Mouse (Mus musculus) spleen, postnatal 4 days (tissue): ENCODE results near the gene Hmgb1.

ENCODE experiments used
- DNase-seq, 2 experiments: peaks; one replicate each; pipeline ENCODE4 v3.0.0; 2022; ENCODE audit warnings: low spot score in 2 of 2

Hmgb1 gene

DNA sequence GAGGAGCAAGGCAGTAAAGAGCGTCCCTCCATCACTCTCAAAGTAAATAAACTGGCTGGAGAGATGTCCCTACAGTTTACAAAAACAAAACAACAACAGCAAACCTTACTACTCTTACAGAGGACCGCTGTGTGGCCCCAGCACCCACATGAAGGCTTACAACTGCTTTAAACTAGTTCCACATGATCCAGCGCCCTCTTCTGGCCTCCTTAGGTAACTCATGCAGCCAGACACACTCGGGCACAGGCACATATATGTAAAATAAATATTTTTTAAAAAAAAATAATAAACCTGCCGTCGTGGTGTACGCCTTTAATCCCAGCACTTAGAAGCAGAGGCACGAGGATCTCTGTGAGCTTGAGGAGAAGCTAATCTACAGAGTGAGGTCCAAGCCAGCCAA lies 156.9 kb downstream of the Hmgb1 start:
- DNase-seq = no peak

DNA sequence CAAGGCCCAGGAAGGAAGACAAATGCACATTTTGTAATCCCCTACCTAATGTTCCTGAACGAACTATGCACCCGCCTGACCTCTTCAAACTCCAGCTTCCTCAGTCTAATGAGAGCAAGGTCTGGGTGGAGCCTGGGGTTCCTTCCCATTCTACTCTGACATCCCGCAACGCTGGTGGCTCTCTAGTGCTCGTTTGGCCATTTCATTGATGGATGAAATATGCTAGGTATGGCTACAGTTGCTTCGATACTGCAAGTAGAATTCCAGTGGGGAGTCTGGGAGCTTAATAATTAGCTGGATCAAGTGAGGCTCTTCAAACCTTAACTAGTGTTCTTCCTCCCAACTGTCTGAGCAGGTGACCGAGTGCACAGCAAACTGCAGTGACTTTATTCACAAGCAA lies 163.2 kb downstream of the Hmgb1 start:
- no peak for DNase-seq

DNA sequence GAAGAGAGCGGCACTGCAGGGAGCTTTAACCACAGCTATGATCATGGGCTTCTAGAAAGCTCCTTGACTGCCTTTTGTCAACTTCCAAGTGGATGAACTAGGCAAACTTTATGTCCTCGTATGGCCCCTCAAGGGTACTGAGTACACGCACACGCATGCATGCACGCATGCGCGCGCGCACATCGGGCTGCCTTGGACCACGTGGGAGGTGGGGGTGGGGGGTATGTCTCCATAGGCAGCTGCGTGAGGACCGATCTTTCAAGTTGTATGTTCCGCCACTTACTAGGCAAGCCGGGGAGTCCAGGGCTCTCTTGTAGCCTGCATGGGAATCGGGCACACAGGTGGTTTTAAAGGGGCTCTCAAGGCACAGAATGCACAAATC lies 163.6 kb downstream of the Hmgb1 start:
- DNase-seq = no peak

DNA sequence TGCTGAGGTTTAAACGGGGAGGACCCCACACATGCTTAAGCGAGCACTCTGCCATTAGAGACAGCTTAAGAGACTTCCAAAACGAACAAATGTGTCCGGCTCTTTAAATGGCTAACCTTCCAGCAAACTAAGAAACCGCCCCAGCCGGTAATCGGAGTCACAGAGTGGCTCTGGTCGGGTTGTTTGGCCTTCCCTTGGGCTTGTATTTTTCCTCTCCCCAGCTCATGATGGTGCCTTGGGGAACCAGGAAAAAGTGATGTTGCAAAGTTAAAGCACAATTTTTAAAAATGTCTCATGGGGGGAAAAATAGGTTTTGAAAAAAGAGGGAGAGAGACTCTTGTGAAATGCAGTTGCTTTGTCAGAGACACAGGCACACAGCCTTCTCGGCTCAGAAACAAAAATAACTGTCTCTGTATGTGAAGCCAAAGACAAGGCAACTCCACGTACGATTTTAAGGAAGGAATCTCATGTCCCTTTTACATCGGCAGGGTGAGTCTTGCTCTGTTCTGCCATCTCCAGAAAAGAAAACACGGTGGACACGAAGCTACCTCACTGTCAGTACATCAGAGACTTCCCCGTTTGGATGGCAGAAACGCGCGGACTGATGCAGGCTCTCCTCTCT lies 164.1 kb downstream of the Hmgb1 start:
- DNase-seq = no peak

DNA sequence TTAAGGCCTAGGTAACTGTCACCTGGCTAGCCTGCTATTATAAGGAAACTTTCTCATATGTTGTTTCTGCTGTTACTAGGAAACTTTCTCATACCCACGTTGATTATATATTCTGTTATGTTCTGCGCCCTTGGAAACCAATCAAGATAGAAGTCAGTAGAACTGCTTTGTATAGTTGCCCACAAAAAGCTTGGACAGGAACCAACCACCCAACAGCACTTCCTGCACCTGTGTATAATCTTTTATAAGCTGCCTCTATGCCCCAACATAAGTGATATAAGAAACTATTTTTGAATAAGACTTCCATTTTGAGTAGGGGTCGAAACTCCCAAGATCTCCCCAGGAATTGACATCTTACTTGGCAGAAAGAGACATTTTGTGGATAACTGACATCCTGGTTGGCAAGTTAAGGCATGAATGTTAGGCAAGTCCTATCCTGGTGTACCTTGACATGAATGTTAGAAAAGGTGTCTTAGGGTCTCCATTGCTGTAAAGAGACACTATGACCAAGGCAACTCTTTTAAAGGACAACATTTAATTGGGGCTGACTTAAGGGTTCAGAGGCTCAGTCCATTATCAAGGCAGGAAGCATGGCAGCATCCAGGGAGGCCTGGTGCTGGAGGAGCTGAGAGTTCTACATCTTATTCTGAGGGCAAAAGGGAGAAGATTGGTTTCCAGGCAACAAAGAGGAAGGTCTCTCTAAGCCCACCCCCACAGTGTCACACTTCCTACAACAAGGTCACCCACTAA lies 166.4 kb downstream of the Hmgb1 start:
- DNase-seq = no peak

DNA sequence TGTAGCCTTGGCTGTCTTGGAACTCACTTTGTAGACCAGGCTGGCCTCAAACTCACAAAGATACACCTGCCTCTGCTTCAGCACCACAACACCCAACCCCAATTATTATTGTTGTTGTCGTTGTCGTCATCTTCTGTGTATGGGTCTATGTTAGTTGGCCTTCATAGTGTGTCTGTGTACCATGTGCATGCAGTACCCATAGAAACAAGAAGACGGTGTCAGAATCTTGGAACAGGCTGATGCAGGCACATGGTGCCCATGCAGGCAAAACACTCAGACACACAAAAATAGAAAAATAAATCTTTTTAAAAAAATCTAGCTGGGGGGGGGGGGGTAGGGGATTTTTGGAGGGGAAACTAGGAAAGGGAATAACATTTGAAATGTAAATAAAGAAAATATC lies 167.1 kb downstream of the Hmgb1 start:
- no peak for DNase-seq

DNA sequence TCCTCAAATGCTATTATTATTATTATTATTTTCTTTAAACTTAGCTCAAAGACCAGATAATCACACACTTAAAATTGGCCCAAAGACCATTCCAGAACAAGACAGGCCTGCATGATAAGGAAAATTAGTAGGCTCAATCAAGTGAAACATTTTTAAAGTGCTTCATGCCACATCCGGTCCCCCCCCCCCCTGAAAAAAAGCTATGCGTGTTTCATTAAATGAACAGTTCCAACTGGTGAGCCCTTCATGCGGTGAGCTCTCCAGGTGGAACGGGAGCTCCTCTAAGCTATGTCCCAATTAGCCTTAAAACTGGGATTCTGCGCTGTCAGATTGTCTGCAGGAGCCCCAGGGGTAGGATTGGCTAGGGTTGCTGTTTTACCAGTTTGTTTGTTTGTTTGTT lies 168.0 kb downstream of the Hmgb1 start:
- no peak for DNase-seq

DNA sequence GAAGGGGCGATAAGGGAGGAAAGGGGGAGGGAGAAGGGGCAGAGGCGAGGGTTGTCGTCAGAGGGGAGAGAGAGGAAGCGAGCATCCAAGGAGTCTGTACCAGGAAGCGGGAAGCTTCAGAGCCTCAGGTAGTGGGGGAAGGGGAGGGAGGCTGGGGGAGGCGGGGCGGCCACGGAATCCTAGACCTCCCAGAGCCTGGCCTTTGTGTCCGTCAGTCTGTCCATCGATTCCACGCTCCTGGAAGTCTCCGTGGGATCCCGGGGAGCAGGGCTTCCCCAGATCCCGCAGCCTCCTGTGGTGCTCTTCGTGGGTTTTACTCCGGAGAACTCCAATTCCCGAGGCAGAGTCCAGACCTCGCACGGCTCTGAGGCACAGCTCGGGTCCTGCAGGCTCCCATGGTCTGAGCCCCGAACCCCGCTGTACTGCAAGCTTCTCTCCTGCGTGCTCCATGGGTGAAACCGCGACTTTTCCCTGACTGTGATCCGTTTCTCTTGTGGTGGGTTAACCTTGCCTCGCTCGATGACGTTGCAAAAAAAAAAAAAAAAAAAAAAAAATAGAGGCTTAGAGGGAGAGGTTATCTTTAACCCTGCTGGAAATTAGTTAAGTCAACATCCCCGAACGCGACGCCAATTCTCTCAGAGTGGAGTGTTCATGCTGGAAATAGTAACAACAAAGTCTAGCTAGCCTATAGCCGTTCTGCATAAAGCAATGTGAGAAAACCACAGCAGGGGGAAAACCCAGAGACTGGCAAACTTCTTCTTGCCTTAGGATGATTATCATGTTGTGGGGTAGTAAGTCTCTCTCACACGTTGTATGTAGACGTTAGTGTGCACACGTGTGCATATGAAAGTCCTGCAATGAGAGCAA lies 168.7 kb downstream of the Hmgb1 start:
- DNase-seq = no peak

DNA sequence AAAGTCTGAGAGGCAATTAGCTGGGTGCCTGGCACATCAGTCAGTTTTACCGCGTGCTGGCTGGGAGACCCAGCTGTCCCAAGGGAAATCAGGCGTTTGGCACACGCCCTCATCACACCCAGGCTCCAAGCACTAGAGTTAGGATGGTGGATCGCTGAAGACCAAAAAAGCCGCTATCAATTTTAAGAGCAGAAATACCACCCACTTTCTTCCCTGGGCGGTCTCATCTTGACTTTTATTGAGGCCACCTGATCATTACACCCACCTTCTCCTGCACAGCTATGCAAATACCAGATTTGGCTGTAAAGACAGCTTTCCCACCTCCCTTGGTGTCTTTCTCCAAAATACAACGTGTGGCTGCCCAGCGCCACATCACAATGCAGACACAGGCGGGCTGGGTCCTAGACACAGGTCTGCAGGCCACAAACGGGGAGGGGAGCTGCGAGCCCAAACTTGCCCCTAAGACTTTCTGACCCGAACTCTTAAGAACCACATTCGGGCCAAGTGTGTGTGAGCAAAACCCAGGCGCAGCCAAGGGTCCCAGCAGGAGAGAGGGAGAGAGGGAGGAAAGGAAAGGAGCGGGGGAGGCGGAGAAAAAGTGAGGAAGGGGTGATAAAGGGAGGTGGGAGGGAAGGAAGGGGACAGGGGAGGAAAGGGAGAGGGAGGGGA lies 169.6 kb downstream of the Hmgb1 start:
- DNase-seq = no peak

DNA sequence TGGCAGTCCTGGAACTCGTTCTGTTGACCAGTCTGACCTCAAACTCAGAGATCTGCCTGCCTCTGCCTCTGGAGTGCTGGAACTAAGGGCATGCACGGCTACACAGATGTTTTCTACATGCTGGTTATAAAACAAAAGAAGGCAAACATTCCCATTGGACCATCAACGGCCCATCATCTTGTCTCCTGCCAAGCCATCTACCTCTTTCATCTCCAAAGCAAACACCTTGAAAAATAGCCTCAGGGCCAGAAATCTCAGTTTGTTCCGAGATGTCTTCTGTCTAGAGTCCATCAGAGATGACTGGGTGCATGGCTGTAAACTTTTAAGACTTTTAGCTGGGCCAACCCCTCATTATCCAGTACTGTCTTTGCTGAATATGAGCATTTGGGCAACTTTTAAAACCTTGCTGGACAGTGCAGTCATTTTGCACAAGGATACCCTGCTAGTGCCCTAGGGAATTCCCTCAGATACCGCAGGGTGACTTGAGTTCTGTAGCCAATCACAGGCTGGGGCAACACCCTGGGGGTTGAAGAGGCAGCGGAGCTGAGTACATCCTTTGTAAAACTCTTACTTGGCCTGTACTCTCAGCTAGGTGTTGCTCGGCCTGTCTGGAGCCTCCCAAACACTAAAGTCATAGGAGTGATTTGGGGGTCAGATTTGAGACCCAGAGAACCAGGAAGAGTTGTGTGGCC lies 170.3 kb downstream of the Hmgb1 start:
- DNase-seq = no peak

DNA sequence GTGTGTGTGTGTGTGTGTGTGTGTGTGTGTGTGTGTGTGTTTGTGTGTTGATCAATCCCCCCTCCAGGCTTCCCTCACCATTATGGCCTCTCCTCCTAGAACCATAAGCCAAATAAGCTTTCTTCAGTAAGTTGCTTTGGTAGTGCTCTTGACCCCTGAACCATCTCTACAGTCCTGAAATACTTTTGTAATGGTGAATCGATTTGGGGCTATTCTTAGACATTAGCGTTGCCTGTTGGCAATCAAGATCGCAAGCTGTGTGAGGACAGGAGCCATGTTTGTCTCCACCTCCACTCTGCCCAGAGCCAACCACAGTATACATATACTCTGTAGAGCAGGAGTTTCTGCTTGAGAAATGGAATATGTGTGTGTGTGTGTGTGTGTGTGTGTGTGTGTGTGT lies 175.2 kb downstream of the Hmgb1 start:
- no peak for DNase-seq

DNA sequence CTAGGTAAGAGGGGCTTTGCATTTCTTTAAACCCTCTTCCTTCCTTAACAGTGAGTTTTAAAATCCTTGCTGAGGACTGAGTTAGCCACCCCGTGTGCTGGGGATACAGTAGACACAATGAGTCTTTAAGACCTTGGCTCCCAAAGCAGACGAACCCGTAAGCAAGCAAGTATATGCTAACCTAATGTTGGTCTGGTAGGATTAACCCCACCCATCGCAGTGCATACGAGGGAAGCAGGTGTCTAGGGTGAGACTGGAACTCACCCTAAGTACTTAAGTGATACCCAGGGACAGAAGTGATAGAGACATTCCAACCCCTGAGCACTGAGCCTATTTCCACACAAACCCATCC lies 177.0 kb downstream of the Hmgb1 start:
- DNase-seq = no peak

DNA sequence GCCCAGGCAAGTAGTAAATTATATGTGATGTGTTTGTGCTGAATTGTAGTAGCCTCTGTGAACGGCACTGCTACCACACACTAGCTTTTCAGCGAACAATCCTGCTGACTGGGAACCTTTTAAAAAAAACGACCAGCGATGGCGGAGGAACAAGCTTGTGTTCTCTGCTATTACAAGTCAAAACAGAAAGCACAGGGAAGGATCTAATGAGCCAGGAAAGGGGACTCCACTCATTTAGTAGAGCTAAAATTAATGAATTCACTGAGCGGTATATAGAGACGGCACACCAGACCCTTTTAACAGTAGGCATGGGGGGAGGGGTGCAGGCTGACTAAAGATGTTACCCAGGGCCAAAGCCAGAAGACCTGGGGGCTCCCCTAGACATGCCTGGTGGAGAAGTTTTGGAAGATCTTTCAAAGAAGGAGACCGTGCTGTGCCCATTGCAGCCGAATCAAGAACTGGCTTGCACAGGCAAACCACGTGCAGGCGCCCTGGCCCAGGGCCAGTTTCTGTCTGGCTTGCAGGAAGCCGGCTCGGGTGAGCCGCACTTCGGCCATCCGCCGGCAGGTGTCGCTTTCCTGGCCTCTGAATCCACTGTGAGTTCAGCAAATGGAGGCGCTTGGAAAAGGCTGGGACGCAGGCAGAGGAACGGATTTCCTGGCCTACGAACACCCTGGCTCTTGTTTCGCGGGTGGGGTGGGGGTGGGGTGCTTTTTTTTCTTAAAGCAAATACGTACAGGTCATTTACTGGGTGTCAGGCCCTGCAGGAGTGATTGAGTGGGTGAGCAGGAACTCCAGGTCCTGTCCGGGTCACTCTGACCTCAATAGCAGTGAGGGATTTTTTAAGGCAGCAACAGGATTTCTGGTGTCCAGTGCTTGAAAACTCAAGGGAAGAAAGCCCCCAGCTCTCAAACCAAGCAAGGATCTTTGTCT lies 177.7 kb downstream of the Hmgb1 start:
- peak; percentile 97 to 100 for DNase-seq

DNA sequence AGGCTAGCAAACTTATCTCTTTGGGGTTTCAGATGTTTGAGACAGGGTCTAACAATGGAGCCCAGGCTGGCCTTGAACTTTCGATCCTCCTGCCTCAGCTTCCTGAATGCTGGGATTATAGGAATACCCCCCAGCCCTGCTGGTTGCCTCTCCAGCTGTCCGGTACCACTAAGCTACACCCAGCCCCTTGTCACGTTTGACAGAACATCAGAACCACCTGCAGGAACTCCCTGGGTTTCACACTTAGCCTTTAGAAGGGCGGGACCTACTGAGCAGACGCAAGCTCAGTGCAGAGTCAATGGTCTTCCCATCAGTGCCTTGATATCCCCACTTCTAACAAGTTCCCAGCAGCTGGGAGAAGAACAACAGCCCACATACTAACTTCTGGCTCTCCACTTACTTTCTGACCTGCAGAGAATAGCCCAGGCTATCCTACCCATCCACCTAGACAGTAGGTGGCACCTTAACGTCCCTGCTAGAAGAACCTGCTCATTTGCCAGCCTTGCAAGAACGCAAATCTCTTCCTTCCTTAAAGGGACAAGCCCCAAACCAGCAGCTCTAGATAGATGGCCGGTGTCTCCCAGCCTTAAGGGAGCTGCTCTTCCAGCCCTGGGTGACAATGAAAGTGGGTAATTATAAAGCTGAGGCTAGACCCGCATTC lies 178.5 kb downstream of the Hmgb1 start:
- DNase-seq = no peak

DNA sequence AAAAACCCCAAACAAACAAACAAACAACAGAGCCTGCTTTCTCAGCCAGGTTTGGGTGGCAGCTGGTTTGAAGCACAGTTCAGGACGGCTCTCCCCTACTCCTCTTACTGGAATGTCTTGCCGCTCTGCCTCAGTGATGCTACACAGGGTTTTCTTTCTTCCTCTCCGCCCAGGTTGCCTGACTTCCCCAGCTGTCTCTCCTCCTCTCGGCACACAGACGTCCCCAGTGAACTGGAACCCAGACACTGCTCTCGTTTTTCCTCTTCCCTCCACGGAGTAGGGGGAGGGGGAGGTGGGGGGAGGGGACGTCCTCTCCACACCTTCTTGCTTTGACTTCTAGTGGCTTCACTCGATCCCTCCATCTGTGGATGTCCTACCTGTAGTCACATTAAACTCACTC lies 179.2 kb downstream of the Hmgb1 start:
- no peak for DNase-seq

DNA sequence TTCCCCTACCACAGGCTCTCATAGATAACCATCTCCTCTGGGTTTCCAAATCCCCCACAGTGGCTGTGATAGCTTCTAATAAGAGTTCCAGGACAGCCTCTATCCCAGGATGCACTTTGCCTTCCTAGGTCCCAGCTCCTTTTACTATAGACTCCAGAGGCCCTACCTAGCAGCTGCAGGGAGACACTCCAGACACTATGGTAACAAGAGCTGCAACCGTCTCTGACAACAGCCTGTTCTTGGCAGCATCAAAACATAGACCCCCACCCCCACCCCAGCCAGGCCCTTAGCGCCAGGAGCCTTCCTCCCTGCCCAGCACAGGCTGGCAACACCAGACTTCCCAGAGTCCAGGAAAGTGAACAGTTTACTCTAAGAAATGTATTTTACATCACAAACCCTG lies 181.2 kb downstream of the Hmgb1 start:
- DNase-seq = no peak

DNA sequence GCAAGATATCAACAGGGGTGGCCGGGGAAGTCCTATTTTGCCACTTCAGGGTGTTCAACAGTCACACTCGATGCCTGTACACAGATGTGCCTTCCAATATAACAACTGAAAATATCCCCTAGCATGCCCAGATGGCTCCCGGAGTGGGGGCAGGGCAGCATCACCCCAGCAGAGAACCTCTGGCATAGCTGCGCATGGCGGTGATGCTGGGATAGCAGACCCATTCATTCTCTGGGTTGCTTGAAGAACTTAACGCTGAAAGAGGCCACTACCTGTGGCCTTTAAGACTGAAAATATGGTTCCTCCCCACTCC lies 181.5 kb downstream of the Hmgb1 start:
- no peak for DNase-seq

DNA sequence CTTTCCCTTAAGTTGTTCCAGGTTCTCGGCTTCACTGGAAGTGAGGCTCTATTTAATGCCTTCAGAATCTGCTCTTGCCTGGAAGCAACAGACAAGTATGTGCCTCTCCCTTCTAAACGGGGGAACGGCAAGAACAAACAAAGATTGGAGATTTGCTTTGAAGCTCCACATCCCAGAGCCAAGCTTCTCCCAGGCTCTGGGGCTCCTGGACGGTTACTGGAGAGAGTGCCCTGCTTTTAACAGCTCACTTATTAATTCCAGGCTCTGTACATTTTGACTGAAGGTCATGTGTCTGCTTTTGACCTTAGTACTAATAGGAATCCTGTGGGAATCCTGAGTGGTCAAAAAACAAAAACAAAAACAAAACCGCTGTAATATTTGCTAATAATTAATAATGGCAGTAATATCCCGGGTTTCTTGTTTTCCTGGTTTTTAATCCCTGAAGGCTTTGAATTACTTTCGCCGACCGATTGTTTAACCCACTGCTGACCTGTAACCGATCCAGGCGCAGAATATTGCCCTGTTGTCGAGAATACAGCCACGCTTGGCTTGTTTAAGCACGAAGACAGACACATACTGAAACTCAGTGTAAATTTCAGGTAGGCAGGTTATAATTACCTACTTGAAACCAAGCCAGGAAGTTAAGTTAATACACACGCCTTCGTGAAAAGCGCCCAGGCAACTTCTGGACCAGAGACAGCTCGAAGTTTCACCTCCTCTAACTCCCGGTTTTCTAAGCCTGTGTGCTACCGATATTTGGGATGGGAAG lies 182.1 kb downstream of the Hmgb1 start:
- no peak for DNase-seq

DNA sequence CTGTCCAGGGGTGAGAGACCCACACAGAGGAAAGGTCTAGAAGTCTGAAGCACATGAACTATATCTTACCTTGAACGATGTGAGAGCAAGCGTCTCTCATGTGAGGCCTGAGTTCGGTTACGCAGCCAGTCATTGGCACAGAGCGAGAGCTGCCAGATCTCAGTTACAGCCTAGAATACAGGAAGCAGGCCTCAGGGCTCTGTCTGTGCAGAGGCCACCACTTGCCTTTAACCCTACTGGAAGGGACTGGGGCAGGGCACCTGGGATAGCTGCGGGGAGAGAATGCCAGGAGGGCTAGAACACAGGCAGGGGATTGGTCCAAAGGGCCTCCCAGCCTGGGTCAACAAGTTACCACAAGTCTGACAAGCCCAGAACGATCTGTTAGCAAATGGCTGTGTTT lies 184.5 kb downstream of the Hmgb1 start:
- DNase-seq = no peak

DNA sequence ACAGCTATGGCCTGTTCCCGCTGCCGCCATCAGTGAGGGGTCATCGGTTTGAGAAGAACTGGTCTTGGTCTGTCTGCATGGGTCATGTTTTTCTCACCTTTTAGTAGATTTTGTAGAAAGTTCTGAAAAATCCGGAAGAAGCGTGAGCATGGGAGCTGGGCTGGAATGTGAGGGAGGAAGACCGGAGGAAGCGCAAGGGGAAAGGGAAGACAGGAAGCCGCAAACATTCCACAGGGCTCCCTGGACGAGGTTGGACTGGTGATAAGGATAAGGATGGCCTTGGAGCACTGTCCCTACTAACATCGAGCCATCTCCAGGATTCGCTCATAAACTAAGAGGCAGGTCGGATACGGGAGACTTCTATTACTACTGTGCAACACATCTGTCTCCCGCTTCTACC lies 185.8 kb downstream of the Hmgb1 start:
- DNase-seq = no peak
